Mouse (Mus musculus): ENCODE measurements at regions not wholly inside any gene's neighbourhood (a gene's known extent, or its start where the extent isn't known, plus 50 kb on each side); places are given as distances from the start of the nearest gene placed in this dataset.

DNA sequence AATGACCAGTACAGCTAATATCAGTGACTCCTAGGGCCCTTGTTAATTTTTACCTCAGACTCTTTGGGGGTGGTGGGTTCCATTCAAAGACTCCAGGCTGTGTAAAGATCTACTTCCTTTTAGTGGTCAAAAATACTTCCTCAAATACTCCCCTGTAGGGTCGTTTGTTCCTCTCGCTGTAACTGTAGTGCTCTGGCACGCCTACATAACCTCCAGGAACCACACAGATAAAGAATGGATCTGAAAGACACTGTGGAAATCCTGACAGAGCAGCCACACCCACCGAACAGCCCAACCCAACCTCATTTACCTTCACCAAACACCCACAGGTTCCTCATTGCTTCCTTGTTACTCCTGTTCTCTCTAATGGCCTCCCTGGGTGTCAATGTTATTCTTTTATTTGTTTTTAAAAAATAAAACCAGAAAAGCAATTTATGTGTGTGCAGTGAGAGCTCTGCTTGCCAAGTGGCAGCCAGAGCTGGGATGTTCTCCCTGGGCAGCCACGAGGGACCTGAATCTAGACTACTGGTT lies 119.7 kb downstream of the Mtx3 start:
- TF ChIP-seq CTCF (IDR thresholded peaks at IDR 0.05; ENCODE audit: low read depth, low read length) = no peak
- TF ChIP-seq GATA1 (IDR thresholded peaks at IDR 0.05; ENCODE audit: borderline replicate concordance, low read length) = no peak
- no peak for TF ChIP-seq POLR2AphosphoS5 (IDR thresholded peaks at IDR 0.05; ENCODE audit: insufficient replicate concordance, low read depth, low read length)

All from G1E (cell line).